Mouse (Mus musculus): Measurements from ENCODE around the gene Vmn1r142.
"Not testable (repeated sequence)": the region's sequence is repeated elsewhere in the genome, so short reads cannot be mapped to it uniquely, and the experiment has no call there.

The Vmn1r142 gene

DNA sequence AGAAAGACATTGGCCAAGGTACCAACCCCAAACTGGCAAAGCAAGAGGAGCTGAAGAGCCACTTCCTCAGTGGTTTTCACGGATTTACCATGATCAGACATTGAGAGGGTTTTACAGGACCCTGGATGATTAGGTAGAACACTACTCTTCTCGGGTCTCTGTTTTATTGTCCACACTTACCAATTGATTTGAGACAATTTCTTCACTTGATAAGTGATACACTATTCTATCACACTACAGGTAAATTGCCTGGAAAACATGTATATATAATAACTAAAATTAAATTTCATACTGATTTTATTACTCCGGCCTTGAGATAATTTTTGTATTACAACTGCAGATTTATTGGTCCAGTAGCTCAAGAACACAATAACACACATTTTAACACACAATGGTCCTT lies at the start of gene Vmn1r142:
TSS of gene Vmn1r142 (minus strand) at position 101 of the 400 bp plus-strand sequence.
- not testable (repeated sequence) for H3K4me3 ChIP-seq (replicated peaks; ENCODE audit: low read length)

DNA sequence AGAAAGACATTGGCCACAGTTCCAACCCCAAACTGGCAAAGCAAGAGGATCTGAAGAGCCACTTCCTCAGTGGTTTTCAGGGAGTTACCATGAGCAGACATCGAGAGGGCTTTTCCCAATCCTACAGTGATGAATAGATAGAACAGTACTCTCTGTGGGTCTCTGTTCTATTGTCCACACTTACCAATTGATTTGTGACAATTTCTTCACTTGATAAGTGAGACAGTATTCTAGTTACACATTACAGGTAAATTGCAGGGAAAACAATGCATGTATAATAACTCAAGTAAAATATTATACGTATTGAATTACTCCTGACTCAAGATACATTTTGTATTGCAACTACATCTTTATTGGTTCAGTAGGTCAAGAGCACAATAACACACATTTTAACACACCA lies 37.3 kb upstream of the Vmn1r142 start, which contains the start of gene Gm8653:
TSS of gene Gm8653 (minus strand) at position 101 of the 400 bp plus-strand sequence.
- not testable (repeated sequence) for H3K4me3 ChIP-seq (replicated peaks; ENCODE audit: low read length); H3K27me3 ChIP-seq (ENCODE audit: insufficient read depth, low read length); H3K9me3 ChIP-seq (ENCODE audit: low read length); H3K4me1 ChIP-seq (replicated peaks; ENCODE audit: low read depth, low read length); H3K36me3 ChIP-seq (ENCODE audit: insufficient read depth, low read length)

More for the DNA sequence above, at the start of gene Vmn1r142:
- H3K27me3 ChIP-seq (ENCODE audit: insufficient read depth, low read length); H3K4me1 ChIP-seq (replicated peaks; ENCODE audit: low read depth, low read length); H3K9me3 ChIP-seq (ENCODE audit: low read length); H3K36me3 ChIP-seq (ENCODE audit: insufficient read depth, low read length): not testable (repeated sequence)

DNA sequence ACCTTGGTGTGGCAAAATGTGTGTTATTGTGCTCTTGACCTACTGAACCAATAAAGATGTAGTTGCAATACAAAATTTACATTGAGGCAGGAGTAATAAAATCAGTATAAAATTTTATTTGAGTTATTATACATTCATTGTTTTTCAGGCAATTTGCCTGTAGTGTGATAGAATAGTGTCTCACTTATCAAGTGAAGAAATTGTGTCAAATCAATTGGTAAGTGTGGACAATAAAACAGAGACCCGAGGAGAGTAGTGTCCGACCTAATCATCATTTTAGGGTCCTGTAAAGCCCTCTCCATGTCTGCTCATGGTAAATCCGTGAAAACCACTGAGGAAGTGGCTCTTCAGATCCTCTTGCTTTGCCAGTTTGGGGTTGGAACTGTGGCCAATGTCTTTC lies 25.2 kb upstream of the Vmn1r142 start, which contains the start of gene Vmn1r143:
TSS of gene Vmn1r143 (plus strand) at position 301 of the 400 bp plus-strand sequence.
- not testable (repeated sequence) for H3K27me3 ChIP-seq (ENCODE audit: insufficient read depth, low read length); H3K4me1 ChIP-seq (replicated peaks; ENCODE audit: low read depth, low read length); H3K36me3 ChIP-seq (ENCODE audit: insufficient read depth, low read length); H3K9me3 ChIP-seq (ENCODE audit: low read length); H3K4me3 ChIP-seq (replicated peaks; ENCODE audit: low read length)

DNA sequence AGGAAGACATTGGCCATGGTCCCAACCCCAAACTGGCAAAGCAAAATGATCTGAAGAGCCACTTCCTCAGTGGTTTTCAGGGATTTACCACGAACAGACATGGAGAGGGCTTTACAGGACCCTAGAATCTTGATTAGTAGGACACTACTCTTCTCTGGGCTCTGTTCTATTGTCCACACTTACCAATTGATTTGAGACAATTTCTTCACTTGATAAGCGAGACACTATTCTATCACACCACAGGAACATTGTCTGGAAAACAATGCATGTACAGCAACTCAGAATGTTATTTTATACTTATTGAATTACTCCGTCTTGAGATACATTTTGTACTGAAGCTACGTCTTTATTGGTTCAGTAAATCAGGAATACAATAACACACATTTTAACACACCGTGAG lies 29.2 kb downstream of the Vmn1r142 start, which contains the start of gene Gm10666:
TSS of gene Gm10666 (minus strand) at position 101 of the 400 bp plus-strand sequence.
- not testable (repeated sequence) for H3K36me3 ChIP-seq (ENCODE audit: insufficient read depth, low read length); H3K9me3 ChIP-seq (ENCODE audit: low read length); H3K4me1 ChIP-seq (replicated peaks; ENCODE audit: low read depth, low read length); H3K27me3 ChIP-seq (ENCODE audit: insufficient read depth, low read length); H3K4me3 ChIP-seq (replicated peaks; ENCODE audit: low read length)

DNA sequence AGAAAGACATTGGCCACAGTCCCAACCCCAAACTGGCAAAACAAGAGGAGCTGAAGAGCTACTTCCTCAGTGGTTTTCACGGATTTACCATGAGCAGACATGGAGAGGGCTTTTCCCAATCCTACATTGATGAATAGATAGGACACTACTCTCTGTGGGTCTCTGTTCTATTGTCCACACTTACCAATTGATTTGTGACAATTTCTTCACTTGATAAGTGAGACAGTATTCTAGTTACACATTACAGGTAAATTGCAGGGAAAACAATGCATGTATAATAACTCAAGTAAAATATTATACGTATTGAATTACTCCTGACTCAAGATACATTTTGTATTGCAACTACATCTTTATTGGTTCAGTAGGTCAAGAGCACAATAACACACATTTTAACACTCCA lies 45.7 kb downstream of the Vmn1r142 start, which contains the start of gene Gm16451:
TSS of gene Gm16451 (minus strand) at position 101 of the 400 bp plus-strand sequence.
- not testable (repeated sequence) for H3K9me3 ChIP-seq (ENCODE audit: low read length); H3K4me3 ChIP-seq (replicated peaks; ENCODE audit: low read length); H3K27me3 ChIP-seq (ENCODE audit: insufficient read depth, low read length); H3K4me1 ChIP-seq (replicated peaks; ENCODE audit: low read depth, low read length); H3K36me3 ChIP-seq (ENCODE audit: insufficient read depth, low read length)
